Mouse (Mus musculus) embryonic facial prominence, embryonic 10.5 days (tissue): ENCODE data around the gene Arap1. TPM values are rescaled to one million over a fixed set of nuclear protein-coding genes. Genes with fewer than 3 reads are reported as not detected.

ENCODE experiments used
- DNase-seq: peaks from one replicate; pipeline ENCODE4 v3.0.0-alpha.2; 2017; ENCODE audit warnings: low spot score
- H3K27ac ChIP-seq: fragments of 300-500 bp; sonication (generic); replicated peaks from 2 replicates; pipeline ENCODE4 v1.5.1; 2016; ENCODE audit warnings: mild to moderate bottlenecking
- H3K27me3 ChIP-seq: fragments of 300-500 bp; sonication (generic); replicated peaks from 2 replicates; pipeline ENCODE4 v1.6.1; 2016; ENCODE audit warnings: low read depth, mild to moderate bottlenecking; ENCODE audit not compliant: poor library complexity, severe bottlenecking
- H3K36me3 ChIP-seq: fragments of 300-500 bp; sonication (generic); replicated peaks from 2 replicates; pipeline ENCODE4 v1.6.1; 2016; ENCODE audit warnings: mild to moderate bottlenecking, moderate library complexity
- H3K4me1 ChIP-seq: fragments of 300-500 bp; sonication (generic); 2 replicates; pipeline ENCODE4 v1.6.1; 2016
- H3K4me3 ChIP-seq: fragments of 300-500 bp; sonication (generic); 2 replicates; pipeline ENCODE4 v1.5.1; 2016; ENCODE audit warnings: mild to moderate bottlenecking, moderate library complexity
- H3K9me3 ChIP-seq: fragments of 300-500 bp; sonication (generic); 2 replicates; pipeline ENCODE4 v1.6.1; 2016; ENCODE audit warnings: mild to moderate bottlenecking
- WGBS: fragments of 180-500 bp; shearing (Covaris S2); methylation state at CpG from one replicate; pipeline ENCODE4 v1.1.7; 2016; 5-methylcytosine and 5-hydroxymethylcytosine counted together
- polyA plus RNA-seq: library from polyadenylated mRNA; unstranded; fragments of >200 nt; fragmentation: Nextera tagmentation; extraction: Ambion mirVana; gene quantifications from 2 replicates; pipeline ENCODE4 v1.2.1, GENCODE M21; 2016

Gene Arap1
- polyA plus RNA-seq, 1 experiment from 2014 or later = 15.4 TPM

- peaks cover 5% of the 10 kb centered on the region; the same call in 1 of the 2 replicates for H3K36me3 ChIP-seq
- peak overlapping the region; percentile 44; the same call in 1 of the 2 replicates for H3K27ac ChIP-seq
- H3K4me1 ChIP-seq = peaks cover 58% of the 10 kb centered on the region
- 18% methylated on average over 2 of the region's 2 CpGs for WGBS
- DNase-seq = peak; percentile 51
- H3K4me3 ChIP-seq = 0 out of 2 replicates have a peak overlapping the region, but pooled peaks have one; percentile 18
- H3K27me3 ChIP-seq = peaks cover 42% of the 10 kb centered on the region
- no peaks in the 10 kb centered on the region for H3K9me3 ChIP-seq
Measured at GRCm38 (mm10) chr7:101349861-101350260, 2.0 kb downstream of the Arap1 start.

DNA sequence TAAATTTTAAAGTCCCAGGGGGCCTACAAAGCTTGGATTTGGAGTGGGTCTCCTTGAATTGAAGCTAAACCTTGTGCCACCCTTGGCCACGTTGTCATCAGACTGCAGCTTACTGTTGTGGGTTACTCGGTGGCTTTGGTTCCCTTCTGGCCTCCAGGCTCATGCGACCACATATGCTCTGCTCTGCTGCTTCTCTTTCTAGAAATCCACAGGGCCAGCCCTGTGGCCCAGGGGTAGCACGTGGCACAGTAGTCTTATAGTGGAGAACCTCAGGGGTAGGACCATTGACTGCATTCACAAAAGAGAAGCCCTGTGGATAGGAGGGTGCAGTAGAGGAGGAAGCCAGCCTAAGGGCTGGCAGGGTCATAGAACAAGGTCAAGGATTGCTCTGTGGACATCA is 4.5 kb downstream of the Arap1 start:
- Histone ChIP-seq H3K27me3 (peaks cover 23% of the 10 kb centered on the region), H3K27ac (no peak overlapping the region), H3K36me3 (no peaks in the 10 kb centered on the region), H3K4me1 (peaks cover 49% of the 10 kb centered on the region), H3K9me3 (no peaks in the 10 kb centered on the region), H3K4me3 (no peak overlapping the region)
- 82% methylated on average over 4 of the region's 4 CpGs for WGBS
- no peak for DNase-seq

DNA sequence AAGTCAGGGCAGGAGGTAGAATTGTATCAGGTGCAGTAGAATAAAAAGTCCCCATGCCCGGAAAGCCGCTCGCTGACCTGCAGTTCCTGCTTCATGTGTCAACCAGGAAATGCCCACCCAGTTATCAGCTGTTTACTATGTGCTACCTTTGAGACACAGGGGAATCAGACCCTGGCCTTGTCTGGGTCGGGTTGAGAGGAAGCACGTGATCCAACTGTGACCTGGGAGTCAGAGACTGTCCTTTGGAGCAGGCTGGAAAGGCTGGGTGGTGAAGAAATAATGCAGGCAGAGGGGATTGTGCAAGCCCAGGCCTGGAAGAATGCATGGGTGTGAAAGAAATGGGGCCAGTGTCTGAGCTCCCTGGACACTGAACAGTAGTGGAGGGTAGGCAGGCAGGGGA is 6.6 kb downstream of the Arap1 start:
- H3K4me3 ChIP-seq = no peak overlapping the region
- no peaks in the 10 kb centered on the region for H3K36me3 ChIP-seq
- H3K27ac ChIP-seq = no peak overlapping the region
- H3K9me3 ChIP-seq = no peaks in the 10 kb centered on the region
- WGBS = 83% methylated on average over 5 of the region's 5 CpGs
- peaks cover 12% of the 10 kb centered on the region for H3K27me3 ChIP-seq
- H3K4me1 ChIP-seq = peaks cover 33% of the 10 kb centered on the region
- DNase-seq = no peak

GRCm38 (mm10) chr7:101355551-101356100 is 7.8 kb downstream of the Arap1 start:
- no peak overlapping the region for H3K4me3 ChIP-seq
- H3K4me1 ChIP-seq = peaks cover 23% of the 10 kb centered on the region
- WGBS = 90% methylated on average over 6 of the region's 6 CpGs
- H3K27me3 ChIP-seq = no peaks in the 10 kb centered on the region
- DNase-seq = no peak
- no peaks in the 10 kb centered on the region for H3K36me3 ChIP-seq
- no peaks in the 10 kb centered on the region for H3K9me3 ChIP-seq
- no peak overlapping the region for H3K27ac ChIP-seq

GRCm38 (mm10) chr7:101356868-101357267 is 9.0 kb downstream of the Arap1 start:
- Histone ChIP-seq H3K4me3 (no peak overlapping the region), H3K27me3 (no peaks in the 10 kb centered on the region), H3K36me3 (no peaks in the 10 kb centered on the region), H3K9me3 (no peaks in the 10 kb centered on the region), H3K4me1 (peaks cover 23% of the 10 kb centered on the region), H3K27ac (peak overlapping the region; percentile 61)
- WGBS = 55% methylated on average over 3 of the region's 3 CpGs
- no peak for DNase-seq

- Histone ChIP-seq H3K4me1 (peaks cover 18% of the 10 kb centered on the region), H3K27me3 (no peaks in the 10 kb centered on the region), H3K4me3 (no peak overlapping the region), H3K9me3 (no peaks in the 10 kb centered on the region), H3K27ac (no peak overlapping the region), H3K36me3 (no peaks in the 10 kb centered on the region)
- 75% methylated on average over 3 of the region's 3 CpGs for WGBS
- DNase-seq = no peak
Measured at GRCm38 (mm10) chr7:101360406-101360805, 12.5 kb downstream of the Arap1 start.

DNA sequence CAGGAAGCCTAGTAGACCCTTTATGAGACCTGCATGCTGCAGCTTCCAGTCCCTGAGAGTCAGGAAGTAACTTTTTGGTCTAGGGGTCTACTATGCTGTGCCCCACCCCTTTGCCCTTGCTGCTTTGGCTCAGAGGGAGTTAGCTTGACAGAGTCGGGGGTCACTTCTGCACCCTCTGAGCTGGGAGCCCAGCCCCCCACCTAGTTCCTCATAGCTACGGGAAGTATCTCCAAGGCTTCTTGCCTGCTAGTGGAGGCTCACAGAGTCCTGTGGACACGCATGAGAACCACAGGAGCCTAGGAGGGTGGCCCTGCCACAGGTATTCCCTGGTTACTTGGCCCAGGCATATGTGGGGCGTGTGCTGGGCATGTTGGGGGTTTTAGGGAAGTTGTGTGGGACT is 13.2 kb downstream of the Arap1 start:
- Histone ChIP-seq H3K36me3 (no peaks in the 10 kb centered on the region), H3K4me1 (peaks cover 17% of the 10 kb centered on the region), H3K27ac (0 out of 2 replicates have a peak overlapping the region, but pooled peaks have one; percentile 7), H3K27me3 (no peaks in the 10 kb centered on the region), H3K9me3 (no peaks in the 10 kb centered on the region), H3K4me3 (no peak overlapping the region)
- DNase-seq = no peak
- 80% methylated on average over 4 of the region's 4 CpGs for WGBS

DNA sequence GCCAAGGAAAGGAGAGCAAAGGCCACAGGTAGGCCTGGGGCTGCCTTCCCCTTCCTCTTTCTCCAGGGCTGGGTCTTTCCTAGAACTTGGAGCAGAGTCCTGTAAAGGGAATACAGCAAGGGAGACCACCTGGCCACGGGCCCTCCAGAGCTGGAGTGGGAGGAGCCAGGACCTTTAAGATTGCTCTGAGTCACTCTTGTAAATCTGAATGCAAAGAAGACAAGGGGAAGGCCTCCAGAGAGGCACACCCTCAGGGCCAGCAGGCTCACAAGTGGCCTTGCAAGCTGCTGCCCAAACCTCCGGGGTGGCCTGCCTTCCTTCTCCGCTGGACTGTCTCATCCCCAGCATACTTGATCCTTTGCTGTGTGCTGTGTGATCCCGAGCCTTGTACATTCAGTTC is 13.9 kb downstream of the Arap1 start:
- 71% methylated on average over 4 of the region's 4 CpGs for WGBS
- no peaks in the 10 kb centered on the region for H3K9me3 ChIP-seq
- H3K27ac ChIP-seq = no peak overlapping the region

DNA sequence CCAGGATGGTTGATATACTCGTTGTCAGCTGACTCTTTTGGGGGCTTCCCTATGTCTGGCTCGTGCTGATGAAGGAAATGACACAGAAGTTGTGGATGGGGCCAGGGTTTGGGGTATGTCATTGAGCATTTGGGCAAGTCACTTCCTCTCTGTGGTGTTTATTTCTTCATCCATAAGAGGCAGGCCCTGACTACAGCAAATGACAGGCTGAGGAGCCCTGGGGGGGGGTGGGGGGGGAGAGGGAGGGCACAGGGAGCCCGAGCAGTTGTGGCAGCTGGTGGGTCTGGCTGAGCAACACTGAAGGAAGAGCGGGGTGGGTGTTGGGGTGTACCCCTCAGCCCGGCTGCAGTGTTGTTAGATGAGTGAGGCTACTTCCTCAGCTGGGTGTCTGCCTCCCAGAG is 14.9 kb downstream of the Arap1 start:
- no peak overlapping the region for H3K27ac ChIP-seq
- H3K4me3 ChIP-seq = no peak overlapping the region
- no peaks in the 10 kb centered on the region; the same call in 1 of the 2 replicates for H3K4me1 ChIP-seq
- no peaks in the 10 kb centered on the region for H3K27me3 ChIP-seq
- DNase-seq = no peak
- no peaks in the 10 kb centered on the region for H3K9me3 ChIP-seq
- 76% methylated on average over 5 of the region's 5 CpGs for WGBS
- H3K36me3 ChIP-seq = no peaks in the 10 kb centered on the region

More for the DNA sequence above, 13.9 kb downstream of the Arap1 start:
- Histone ChIP-seq H3K4me1 (peaks cover 10% of the 10 kb centered on the region), H3K27me3 (no peaks in the 10 kb centered on the region), H3K4me3 (no peak overlapping the region), H3K36me3 (no peaks in the 10 kb centered on the region)
- no peak for DNase-seq

GRCm38 (mm10) chr7:101363914-101364313 is 16.0 kb downstream of the Arap1 start:
- Histone ChIP-seq H3K4me1 (no peaks in the 10 kb centered on the region), H3K27me3 (no peaks in the 10 kb centered on the region), H3K27ac (no peak overlapping the region), H3K4me3 (no peak overlapping the region), H3K9me3 (no peaks in the 10 kb centered on the region), H3K36me3 (no peaks in the 10 kb centered on the region)
- 83% methylated on average over 5 of the region's 5 CpGs for WGBS
- DNase-seq = no peak

- Histone ChIP-seq H3K4me3 (no peak overlapping the region), H3K9me3 (no peaks in the 10 kb centered on the region), H3K4me1 (no peaks in the 10 kb centered on the region), H3K27ac (no peak overlapping the region), H3K27me3 (no peaks in the 10 kb centered on the region), H3K36me3 (no peaks in the 10 kb centered on the region)
- WGBS = 63% methylated on average over 11 of the region's 11 CpGs
- no peak for DNase-seq
Measured at GRCm38 (mm10) chr7:101367901-101368852, 20.3 kb downstream of the Arap1 start.

- no peak for DNase-seq
- Histone ChIP-seq H3K4me3 (no peak overlapping the region), H3K4me1 (0 out of 2 replicates have a peak, but pooled peaks cover 4% of the 10 kb centered on the region), H3K27me3 (no peaks in the 10 kb centered on the region), H3K36me3 (no peaks in the 10 kb centered on the region), H3K9me3 (no peaks in the 10 kb centered on the region), H3K27ac (no peak overlapping the region)
- WGBS = 79% methylated on average over 7 of the region's 7 CpGs
Measured at GRCm38 (mm10) chr7:101369666-101370065, 21.8 kb downstream of the Arap1 start.

- no peaks in the 10 kb centered on the region for H3K9me3 ChIP-seq
- no peaks in the 10 kb centered on the region for H3K27me3 ChIP-seq
- H3K27ac ChIP-seq = 0 out of 2 replicates have a peak overlapping the region, but pooled peaks have one; percentile 5
- no peak for DNase-seq
- no peaks in the 10 kb centered on the region for H3K36me3 ChIP-seq
- H3K4me3 ChIP-seq = no peak overlapping the region
- H3K4me1 ChIP-seq = peaks cover 16% of the 10 kb centered on the region
- 87% methylated on average over 26 of the region's 26 CpGs for WGBS
Measured at GRCm38 (mm10) chr7:101373082-101373481, 25.2 kb downstream of the Arap1 start.
